Comparison of ENCODE assay signal across 37 mouse cellular contexts in the genomic region with DNA sequence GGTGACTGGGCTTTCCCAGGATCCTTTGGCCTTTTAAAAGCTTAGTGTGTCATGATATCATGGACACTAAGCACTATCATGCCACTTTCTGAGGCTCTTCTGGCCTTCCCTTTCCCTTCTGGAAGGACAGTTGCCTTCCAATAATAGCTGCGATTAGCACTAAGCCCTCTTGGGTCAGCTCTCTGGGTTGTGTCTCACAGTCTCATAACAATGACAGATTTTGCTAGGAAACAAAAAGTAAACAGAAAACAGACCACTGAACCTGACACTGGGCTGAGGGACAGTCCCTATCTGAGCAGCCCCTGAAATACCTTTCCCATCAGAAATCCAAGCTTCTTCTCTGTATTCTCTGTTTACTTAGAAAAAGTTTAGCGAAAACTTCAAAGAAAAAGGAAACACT. TPM values are rescaled to one million over a fixed set of nuclear protein-coding genes. Genes with fewer than 3 reads are reported as not detected.
DNase-seq lines count a peak whose midpoint lies in the region; ATAC-seq and TF ChIP-seq lines count a peak whose summit lies in the region.
"Had no signal": no experiment of that assay in that cellular context is flagged by ENCODE, and none has a peak within 500 bp of the region (broad histone marks: within the 10 kb centered on the region; RNA-seq: fewer than 3 reads in every experiment).

No protein-coding gene starts in this region.

- no peak for TF ChIP-seq CTCF in heart, adult 2 months (IDR thresholded peaks at IDR 0.05)

- H3K9ac ChIP-seq in heart, adult 2 months (ENCODE audit: low read depth, low read length): peak overlapping the region; percentile 47
- no peak overlapping the region for H3K9ac ChIP-seq in limb, embryonic 14.5 days (ENCODE audit: low read depth, low read length, severe bottlenecking)
- H3K9ac ChIP-seq: embryonic facial prominence, embryonic 13.5 days; hindbrain, embryonic 15.5 days; kidney, embryonic 15.5 days; limb, embryonic 13.5 days; liver, embryonic 14.5 days; midbrain, embryonic 13.5 days; neural tube, embryonic 15.5 days had no signal

- no peak for TF ChIP-seq POLR2A in heart, adult 2 months (IDR thresholded peaks at IDR 0.05; ENCODE audit: insufficient read depth, low read depth, low read length)
- TF ChIP-seq POLR2A in limb, embryonic 14.5 days (IDR thresholded peaks at IDR 0.05; ENCODE audit: borderline replicate concordance, extremely low read depth, insufficient read depth, insufficient read length): no peak
- no peak for TF ChIP-seq POLR2A in myocyte (IDR thresholded peaks at IDR 0.05; ENCODE audit: insufficient read length, low read depth)

- H3K27ac ChIP-seq in heart, adult 2 months: peak overlapping the region; percentile 70
- no peak overlapping the region for H3K27ac ChIP-seq in limb, embryonic 14.5 days (replicated peaks; ENCODE audit: low read depth, low read length)
- H3K27ac ChIP-seq in limb, embryonic 10.5 days: no peak overlapping the region
- H3K27ac ChIP-seq: embryonic facial prominence, embryonic 13.5 days; hindbrain, embryonic 10.5 days; hindbrain, embryonic 15.5 days; kidney, embryonic 15.5 days; limb, embryonic 13.5 days; liver, embryonic 14.5 days; macrophage; midbrain, embryonic 13.5 days; neural tube, embryonic 15.5 days; stomach, postnatal 0 days had no signal

- H3K4me2 ChIP-seq in limb, embryonic 14.5 days (replicated peaks; ENCODE audit: low read depth, low read length, severe bottlenecking): no peak overlapping the region
- peak overlapping the region; percentile 34 for H3K4me2 ChIP-seq in myocyte (ENCODE audit: low read depth)
- H3K4me2 ChIP-seq: embryonic facial prominence, embryonic 13.5 days; hindbrain, embryonic 15.5 days; kidney, embryonic 15.5 days; limb, embryonic 13.5 days; midbrain, embryonic 13.5 days; neural tube, embryonic 15.5 days had no signal

- peaks cover 3% of the 10 kb centered on the region for H3K4me1 ChIP-seq in heart, adult 2 months (ENCODE audit: control insufficient read depth, insufficient read depth, low read length)
- H3K4me1 ChIP-seq in limb, embryonic 14.5 days (ENCODE audit: control insufficient read depth, insufficient read depth, low read length): peaks cover 7% of the 10 kb centered on the region; the same call in 1 of the 2 replicates
- peaks cover 8% of the 10 kb centered on the region for H3K4me1 ChIP-seq in limb, embryonic 10.5 days

- H3K36me3 ChIP-seq in heart, adult 2 months (ENCODE audit: control insufficient read depth, insufficient read depth, low read length): peaks cover 42% of the 10 kb centered on the region
- H3K36me3 ChIP-seq in limb, embryonic 14.5 days (ENCODE audit: control insufficient read depth, insufficient read depth, low read length): no peaks in the 10 kb centered on the region
- H3K36me3 ChIP-seq in limb, embryonic 10.5 days: no peaks in the 10 kb centered on the region
- no peaks in the 10 kb centered on the region for H3K36me3 ChIP-seq in myocyte (ENCODE audit: control insufficient read depth, insufficient read depth)
- H3K36me3 ChIP-seq: embryonic facial prominence, embryonic 13.5 days; hindbrain, embryonic 10.5 days; hindbrain, embryonic 15.5 days; kidney, embryonic 15.5 days; limb, embryonic 13.5 days; midbrain, embryonic 13.5 days; neural tube, embryonic 15.5 days had no signal

- no peaks in the 10 kb centered on the region for H3K9me3 ChIP-seq in limb, embryonic 14.5 days (ENCODE audit: control insufficient read depth, low read length)
- H3K9me3 ChIP-seq in limb, embryonic 10.5 days (replicated peaks): no peaks in the 10 kb centered on the region
- H3K9me3 ChIP-seq: embryonic facial prominence, embryonic 13.5 days; hindbrain, embryonic 10.5 days; hindbrain, embryonic 15.5 days; kidney, embryonic 15.5 days; limb, embryonic 13.5 days; midbrain, embryonic 13.5 days; neural tube, embryonic 15.5 days had no signal

- WGBS in heart, adult 2 months: 40% methylated on average over 2 of the region's 2 CpGs
- 78% methylated on average over 2 of the region's 2 CpGs for WGBS in limb, embryonic 14.5 days
- WGBS in limb, embryonic 10.5 days: 92% methylated on average over 2 of the region's 2 CpGs

- H3K4me3 ChIP-seq in heart, adult 2 months: no peak overlapping the region
- no peak overlapping the region for H3K4me3 ChIP-seq in limb, embryonic 14.5 days (replicated peaks; ENCODE audit: low read length)
- no peak overlapping the region for H3K4me3 ChIP-seq in limb, embryonic 10.5 days
- no peak overlapping the region for H3K4me3 ChIP-seq in myocyte
- H3K4me3 ChIP-seq: embryonic facial prominence, embryonic 13.5 days; erythroblast, embryonic 14.5 days; hindbrain, embryonic 10.5 days; hindbrain, embryonic 15.5 days; kidney, embryonic 15.5 days; limb, embryonic 13.5 days; midbrain, embryonic 13.5 days; neural tube, embryonic 15.5 days had no signal

- peak; percentile 67; the same call in 1 of the 2 replicates for TF ChIP-seq EP300 in heart, adult 2 months (IDR thresholded peaks at IDR 0.05; ENCODE audit: insufficient read depth, low read depth, low read length)

- no peaks in the 10 kb centered on the region for H3K79me2 ChIP-seq in heart, adult 2 months (replicated peaks; ENCODE audit: control insufficient read depth, insufficient read depth, low read length)
- no peaks in the 10 kb centered on the region for H3K79me2 ChIP-seq in myocyte (ENCODE audit: control insufficient read depth, insufficient read depth)

- peak; percentile 37; the same call in 1 of the 2 replicates for ATAC-seq in limb, embryonic 14.5 days (ENCODE audit: low FRiP score, low read depth)
- ATAC-seq: forebrain, embryonic 16.5 days; inflammation-experienced regulatory T-cells, adult 6 months; midbrain, embryonic 13.5 days; Patski had no signal

- no peak for DNase-seq in heart, adult 2 months
- DNase-seq in heart, adult 8-10 months (ENCODE audit: low spot score): no peak
- DNase-seq in limb, embryonic 14.5 days (ENCODE audit: low spot score): no peak
- DNase-seq in limb, embryonic 10.5 days (ENCODE audit: low spot score): no peak
- DNase-seq in kidney, adult 11 months: no peak
- no peak for DNase-seq in left cerebral cortex, adult 8-10 months (ENCODE audit: low spot score in 2 of 2)
- DNase-seq: adrenal gland, postnatal 14 days; cerebellum, adult 11 months; cerebellum, adult 9-11 months; embryo, embryonic 11 days; kidney, adult 18-20 months; kidney, postnatal 25 days; lung, adult 2 months; lung, postnatal 10 days; right cerebral cortex, postnatal 4 days; thymus, adult 18-20 months; thymus, postnatal 25 days had no signal

- intact Hi-C loops in heart, adult 2 months (cut with DNase I): no loop called here

- H3ac ChIP-seq in myocyte (ENCODE audit: control insufficient read depth, insufficient read length): no peak overlapping the region

- H3K27me3 ChIP-seq in heart, adult 2 months (ENCODE audit: control insufficient read depth, insufficient read depth, low read length): no peaks in the 10 kb centered on the region
- H3K27me3 ChIP-seq in limb, embryonic 14.5 days (ENCODE audit: control insufficient read depth, insufficient read depth, low read length): no peaks in the 10 kb centered on the region
- no peaks in the 10 kb centered on the region for H3K27me3 ChIP-seq in limb, embryonic 10.5 days (ENCODE audit: low read depth, poor library complexity, severe bottlenecking)
- no peaks in the 10 kb centered on the region for H3K27me3 ChIP-seq in myocyte (ENCODE audit: control insufficient read depth, insufficient read depth, insufficient read length)
- H3K27me3 ChIP-seq: embryonic facial prominence, embryonic 13.5 days; kidney, embryonic 15.5 days; limb, embryonic 13.5 days; Patski had no signal

TF ChIP-seq in myocyte, 11 proteins besides CTCF, POLR2A, EP300 and RAD21:
- TF ChIP-seq REST (IDR thresholded peaks at IDR 0.05; ENCODE audit: insufficient read depth, insufficient read length) (no peak), SRF (IDR thresholded peaks at IDR 0.05; ENCODE audit: control insufficient read depth, insufficient read length, low read depth) (no peak), MYOG (IDR thresholded peaks at IDR 0.05; ENCODE audit: control insufficient read depth in 1 of 3, insufficient read depth in 1 of 3, insufficient read length in 2 of 3, low read depth in 2 of 3) (peak in 1 of 3 experiments; percentile 9)
TF ChIP-seq in myocyte: peak in this region for 1.

RNA-seq across cellular contexts. Expression of a gene that starts 7.3 kb away (rescaled TPM):
- 1,000 to 10,000 TPM; 1,931 to 2,301 TPM for total RNA-seq in heart, adult 2 months (2021)
- polyA plus RNA-seq in heart, adult 2 months (2012; rRNA removed): 773 and 781 TPM in 2 replicates
- 1,000 to 10,000 TPM; 2,121 to 2,549 (median 2,255) TPM for total RNA-seq in heart, adult 8-10 months (2022)
- polyA plus RNA-seq in limb, embryonic 14.5 days (2012; rRNA removed): 11.6 and 18.2 TPM in 2 replicates
- 45.7 and 71.9 TPM in 2 replicates for polyA plus RNA-seq in limb, embryonic 14.5 days (2014; fragmentation: Nextera tagmentation; extraction: Ambion mirVana)
- 0.87 and 1.5 TPM in 2 replicates for polyA plus RNA-seq in limb, embryonic 10.5 days (2016; fragmentation: Nextera tagmentation; extraction: Ambion mirVana)
- 158 TPM for polyA plus RNA-seq in myocyte (2012; fragmentation: generic; extraction: Trizol)
- under 1 TPM in 2 of 4 experiments, not detected in 2; 0.44 to 0.80 TPM for total RNA-seq in left cerebral cortex, adult 8-10 months (2022)
- total RNA-seq: layer of hippocampus, adult 18-20 months; layer of hippocampus, postnatal 10 days; left cerebral cortex, adult 18-20 months; left cerebral cortex, postnatal 25 days had no signal
- polyA plus RNA-seq: erythroblast, embryonic 14.5 days; forebrain, embryonic 11.5 days; forebrain, embryonic 16.5 days; hindbrain, embryonic 10.5 days; inflammation-experienced regulatory T-cells, adult 6 months; macrophage; Patski had no signal

RNA-seq across cellular contexts. Expression of a gene that starts 40.9 kb away (rescaled TPM):
- 1 to 10 TPM; 1.3 to 1.6 TPM for total RNA-seq in heart, adult 2 months (2021)
- polyA plus RNA-seq in heart, adult 2 months (2012; rRNA removed): 0.23 and 0.31 TPM in 2 replicates
- 1 to 10 TPM in 3 of 4 experiments, under 1 TPM in 1; 0.87 to 2.1 (median 1.2) TPM for total RNA-seq in heart, adult 8-10 months (2022)
- polyA plus RNA-seq in limb, embryonic 14.5 days (2012; rRNA removed): 21.7 and 23.4 TPM in 2 replicates
- polyA plus RNA-seq in limb, embryonic 14.5 days (2014; fragmentation: Nextera tagmentation; extraction: Ambion mirVana): 15.3 and 16.7 TPM in 2 replicates
- 15.2 TPM in 2 replicates for polyA plus RNA-seq in limb, embryonic 10.5 days (2016; fragmentation: Nextera tagmentation; extraction: Ambion mirVana)
- 19.7 TPM for polyA plus RNA-seq in myocyte (2012; fragmentation: generic; extraction: Trizol)
- total RNA-seq in left cerebral cortex, adult 8-10 months (2022): under 1 TPM; 0.11 to 0.41 (median 0.20) TPM

RNA-seq across cellular contexts. Expression of a gene that starts 51.7 kb away (rescaled TPM):
- 10 to 100 TPM; 10.9 to 11.0 TPM for total RNA-seq in heart, adult 2 months (2021)
- 7.1 and 15.1 TPM in 2 replicates for polyA plus RNA-seq in heart, adult 2 months (2012; rRNA removed)
- 10 to 100 TPM; 11.2 to 13.8 (median 12.7) TPM for total RNA-seq in heart, adult 8-10 months (2022)
- 28.5 and 34.1 TPM in 2 replicates for polyA plus RNA-seq in limb, embryonic 14.5 days (2012; rRNA removed)
- polyA plus RNA-seq in limb, embryonic 14.5 days (2014; fragmentation: Nextera tagmentation; extraction: Ambion mirVana): 30.4 and 30.5 TPM in 2 replicates
- polyA plus RNA-seq in limb, embryonic 10.5 days (2016; fragmentation: Nextera tagmentation; extraction: Ambion mirVana): 27.0 and 31.1 TPM in 2 replicates
- 9.9 TPM for polyA plus RNA-seq in myocyte (2012; fragmentation: generic; extraction: Trizol)
- 10 to 100 TPM; 23.4 to 28.3 (median 25.5) TPM for total RNA-seq in left cerebral cortex, adult 8-10 months (2022)

Comparison
In these comparisons a context has a peak if more than half of its experiments do, and no peak if none do; other contexts are left out.
1. RNA of a gene that starts 40.9 kb away (polyA plus RNA-seq): 15.3 to 23.4 TPM in limb, embryonic 14.5 days, 19.7 TPM in myocyte (single experiment) and 15.2 TPM in limb, embryonic 10.5 days; 0.23 to 0.31 TPM in heart, adult 2 months; every median in the first group is over 10 times any median in the second.